Mouse (Mus musculus): Measurements from ENCODE around the gene Fgd3. TPM values are rescaled to one million over a fixed set of nuclear protein-coding genes. Genes with fewer than 3 reads are reported as not detected.

Gene Fgd3
- polyA plus RNA-seq (2012; ENCODE audit: insufficient read depth, insufficient read length, missing spikeins) = 0.59 and 1.1 TPM in 2 replicates

- H3K4me3 ChIP-seq (ENCODE audit: insufficient read depth, low read depth, low read length) = no peak within 1 kb of the TSS
- no peaks in the 10 kb centered on the region for H3K4me1 ChIP-seq (ENCODE audit: control insufficient read depth, insufficient read depth, insufficient read length, low read length)
- no peak within 1 kb of the TSS for H3K27ac ChIP-seq (replicated peaks; ENCODE audit: low read depth, low read length)
Observed at GRCm38 (mm10) chr13:49320040-49320439, at the start of gene Fgd3. TSS of gene Fgd3 (minus strand) at chr13:49320311.

- peaks cover 67% of the 10 kb centered on the region for H3K4me1 ChIP-seq (ENCODE audit: control insufficient read depth, insufficient read depth, insufficient read length, low read length)
Observed at GRCm38 (mm10) chr13:49369404-49369803, 49.3 kb upstream of the Fgd3 start.

GRCm38 (mm10) chr13:49367657-49368440, 47.7 kb upstream of the Fgd3 start:
- Histone ChIP-seq H3K4me1 (ENCODE audit: control insufficient read depth, insufficient read depth, insufficient read length, low read length) (peaks cover 71% of the 10 kb centered on the region), H3K4me3 (ENCODE audit: insufficient read depth, low read depth, low read length) (no peak overlapping the region), H3K27ac (replicated peaks; ENCODE audit: low read depth, low read length) (peak overlapping the region; percentile 20)

More at GRCm38 (mm10) chr13:49369404-49369803, 49.3 kb upstream of the Fgd3 start:
- H3K4me3 ChIP-seq (ENCODE audit: insufficient read depth, low read depth, low read length) = no peak overlapping the region
- peak overlapping the region; percentile 93 for H3K27ac ChIP-seq (replicated peaks; ENCODE audit: low read depth, low read length)

DNA sequence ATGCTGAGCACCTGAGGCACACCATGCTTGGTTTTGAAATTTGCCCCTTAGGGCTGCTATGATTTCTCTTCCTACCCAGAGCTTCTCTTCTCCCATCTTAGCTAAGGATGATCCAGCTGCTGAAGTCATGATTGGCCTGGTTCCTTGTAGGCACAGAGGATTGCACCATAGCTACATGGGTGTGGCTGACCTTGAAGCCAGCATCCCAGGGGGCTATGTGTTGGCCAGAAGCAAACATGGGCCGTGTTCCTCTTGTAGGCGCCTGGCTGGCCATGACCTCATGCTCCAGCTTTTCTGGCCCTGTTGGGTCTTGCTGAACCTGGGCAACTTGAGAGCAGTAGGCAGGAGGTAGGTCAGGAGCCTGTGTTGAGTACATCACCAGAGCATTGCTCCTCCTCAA, 44.6 kb upstream of the Fgd3 start:
- Histone ChIP-seq H3K4me1 (ENCODE audit: control insufficient read depth, insufficient read depth, insufficient read length, low read length) (peaks cover 72% of the 10 kb centered on the region), H3K27ac (replicated peaks; ENCODE audit: low read depth, low read length) (peak overlapping the region; percentile 80), H3K4me3 (ENCODE audit: insufficient read depth, low read depth, low read length) (no peak overlapping the region)

- Histone ChIP-seq H3K4me3 (ENCODE audit: insufficient read depth, low read depth, low read length) (no peak overlapping the region), H3K27ac (replicated peaks; ENCODE audit: low read depth, low read length) (peak overlapping the region; percentile 84), H3K4me1 (ENCODE audit: control insufficient read depth, insufficient read depth, insufficient read length, low read length) (peaks cover 69% of the 10 kb centered on the region)
Observed at GRCm38 (mm10) chr13:49362804-49363203, 42.7 kb upstream of the Fgd3 start.

DNA sequence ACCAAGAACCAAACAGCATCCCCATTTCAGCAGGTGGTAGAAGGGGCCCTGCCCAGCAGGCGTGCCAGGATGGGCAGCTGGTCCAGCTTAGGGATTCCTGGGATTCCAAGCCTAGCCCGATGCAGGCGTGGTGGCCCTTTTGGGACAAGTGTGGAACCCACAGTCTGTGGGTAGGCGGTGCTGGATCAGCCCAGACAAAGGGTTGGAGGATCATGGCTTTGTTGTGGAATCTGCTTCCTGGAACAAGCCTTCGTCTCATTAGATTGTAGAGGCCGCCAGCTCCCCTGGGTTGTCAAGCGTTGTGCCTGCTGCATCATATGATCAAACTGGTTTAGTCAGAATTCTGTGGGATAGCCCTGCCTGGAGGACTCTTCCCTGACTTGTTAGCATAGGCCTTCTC, 42.3 kb upstream of the Fgd3 start:
- peak overlapping the region; percentile 84 for H3K27ac ChIP-seq (replicated peaks; ENCODE audit: low read depth, low read length)
- no peak overlapping the region for H3K4me3 ChIP-seq (ENCODE audit: insufficient read depth, low read depth, low read length)
- H3K4me1 ChIP-seq (ENCODE audit: control insufficient read depth, insufficient read depth, insufficient read length, low read length) = peaks cover 66% of the 10 kb centered on the region

- H3K27ac ChIP-seq (replicated peaks; ENCODE audit: low read depth, low read length) = peak overlapping the region; percentile 97
- no peak overlapping the region for H3K4me3 ChIP-seq (ENCODE audit: insufficient read depth, low read depth, low read length)
- peaks cover 61% of the 10 kb centered on the region for H3K4me1 ChIP-seq (ENCODE audit: control insufficient read depth, insufficient read depth, insufficient read length, low read length)
Observed at GRCm38 (mm10) chr13:49360906-49361406, 40.8 kb upstream of the Fgd3 start.

- peak overlapping the region; percentile 6 for H3K27ac ChIP-seq (replicated peaks; ENCODE audit: low read depth, low read length)
- H3K4me1 ChIP-seq (ENCODE audit: control insufficient read depth, insufficient read depth, insufficient read length, low read length) = peaks cover 54% of the 10 kb centered on the region
- H3K4me3 ChIP-seq (ENCODE audit: insufficient read depth, low read depth, low read length) = no peak overlapping the region
Observed at GRCm38 (mm10) chr13:49358184-49358583, 38.1 kb upstream of the Fgd3 start.

DNA sequence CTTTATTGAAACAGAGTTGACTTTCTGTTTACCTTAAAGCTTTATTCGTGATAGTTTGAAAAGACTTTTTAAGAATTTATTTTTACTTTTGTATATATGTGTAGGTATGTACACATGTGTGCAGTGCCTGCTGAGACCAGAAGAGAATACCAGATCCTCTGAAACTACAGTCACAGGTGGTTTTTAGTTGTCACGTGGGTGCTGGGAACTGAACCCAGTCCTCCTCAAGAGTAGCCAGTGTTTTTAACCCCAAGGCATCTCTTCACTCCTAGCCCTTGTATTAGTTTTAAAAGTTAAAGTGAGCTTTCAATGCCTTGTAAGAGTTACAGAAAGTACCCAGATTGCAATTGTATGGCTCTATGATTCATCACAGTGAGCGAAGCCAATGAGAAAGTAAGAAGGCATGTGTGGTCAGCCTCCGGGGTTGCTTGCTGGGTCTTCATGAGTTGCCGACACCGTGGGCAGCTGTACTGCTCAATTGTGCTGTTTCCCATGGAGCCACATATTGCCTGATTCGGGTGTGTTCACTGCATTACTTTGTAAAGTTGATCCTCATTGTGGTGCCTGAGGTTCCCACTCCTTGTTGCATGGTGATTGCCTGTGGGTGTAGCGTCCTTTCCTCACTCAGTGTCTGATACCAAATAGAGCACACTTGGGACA, 37.4 kb upstream of the Fgd3 start:
- Histone ChIP-seq H3K4me3 (ENCODE audit: insufficient read depth, low read depth, low read length) (no peak overlapping the region), H3K4me1 (ENCODE audit: control insufficient read depth, insufficient read depth, insufficient read length, low read length) (peaks cover 54% of the 10 kb centered on the region), H3K27ac (replicated peaks; ENCODE audit: low read depth, low read length) (peak overlapping the region; percentile 6; the same call in 1 of the 2 replicates)

DNA sequence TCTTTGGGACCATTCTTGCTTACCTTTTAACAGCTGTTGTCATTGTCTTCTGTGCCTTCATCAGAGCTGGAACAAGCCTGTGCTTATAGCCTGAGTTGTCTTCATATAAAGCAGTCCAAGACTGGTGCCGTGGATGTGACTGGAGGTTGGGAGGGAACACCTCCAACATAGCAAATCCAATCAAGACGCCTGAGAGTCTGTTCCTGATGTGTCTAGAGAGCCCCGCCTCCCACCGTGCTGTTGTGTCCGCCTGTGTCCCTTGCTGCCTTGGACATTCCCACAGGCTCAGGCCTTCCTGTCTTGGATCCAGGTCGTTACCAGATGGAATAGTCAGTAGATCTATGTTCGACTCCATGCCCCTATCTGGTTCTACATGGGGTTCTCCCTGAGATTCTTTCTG, 36.0 kb upstream of the Fgd3 start:
- Histone ChIP-seq H3K4me1 (ENCODE audit: control insufficient read depth, insufficient read depth, insufficient read length, low read length) (peaks cover 59% of the 10 kb centered on the region), H3K4me3 (ENCODE audit: insufficient read depth, low read depth, low read length) (no peak overlapping the region), H3K27ac (replicated peaks; ENCODE audit: low read depth, low read length) (peak overlapping the region; percentile 79)

GRCm38 (mm10) chr13:49355461-49356061, 35.5 kb upstream of the Fgd3 start:
- H3K27ac ChIP-seq (replicated peaks; ENCODE audit: low read depth, low read length) = peak overlapping the region; percentile 79
- H3K4me1 ChIP-seq (ENCODE audit: control insufficient read depth, insufficient read depth, insufficient read length, low read length) = peaks cover 56% of the 10 kb centered on the region
- no peak overlapping the region for H3K4me3 ChIP-seq (ENCODE audit: insufficient read depth, low read depth, low read length)

DNA sequence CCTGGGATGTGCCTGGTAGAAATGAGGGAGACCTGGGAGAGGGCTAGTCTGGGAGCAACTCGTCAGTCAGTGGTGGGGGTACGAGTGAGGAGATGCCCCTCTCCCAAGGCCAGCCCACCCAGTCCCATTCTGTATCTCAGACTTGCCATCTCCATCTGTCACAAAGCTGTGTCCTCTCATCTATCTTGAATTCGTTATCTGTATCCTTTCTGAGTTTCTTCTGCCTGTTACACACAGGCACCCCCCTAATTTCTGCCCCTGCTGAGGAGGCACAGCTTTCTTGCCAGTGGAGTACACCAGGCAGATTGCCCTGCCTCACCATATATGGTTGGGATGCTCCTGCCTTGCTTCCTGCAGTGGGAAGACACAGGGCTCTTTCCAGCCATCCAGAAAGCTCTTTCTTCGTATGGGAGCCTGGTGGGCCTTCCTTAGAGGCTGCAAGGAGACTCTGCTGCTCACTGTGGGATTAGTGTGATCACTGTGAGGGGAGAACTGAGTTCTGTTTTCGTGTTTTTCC, 33.9 kb upstream of the Fgd3 start:
- Histone ChIP-seq H3K4me3 (ENCODE audit: insufficient read depth, low read depth, low read length) (no peak overlapping the region), H3K27ac (replicated peaks; ENCODE audit: low read depth, low read length) (peak overlapping the region; percentile 53), H3K4me1 (ENCODE audit: control insufficient read depth, insufficient read depth, insufficient read length, low read length) (peaks cover 60% of the 10 kb centered on the region)

- Histone ChIP-seq H3K27ac (replicated peaks; ENCODE audit: low read depth, low read length) (peak overlapping the region; percentile 54), H3K4me1 (ENCODE audit: control insufficient read depth, insufficient read depth, insufficient read length, low read length) (peaks cover 60% of the 10 kb centered on the region), H3K4me3 (ENCODE audit: insufficient read depth, low read depth, low read length) (no peak overlapping the region)
Observed at GRCm38 (mm10) chr13:49353422-49353821, 33.3 kb upstream of the Fgd3 start.

- H3K4me3 ChIP-seq (ENCODE audit: insufficient read depth, low read depth, low read length) = no peak overlapping the region
- peaks cover 56% of the 10 kb centered on the region for H3K4me1 ChIP-seq (ENCODE audit: control insufficient read depth, insufficient read depth, insufficient read length, low read length)
- peak overlapping the region; percentile 54 for H3K27ac ChIP-seq (replicated peaks; ENCODE audit: low read depth, low read length)
Observed at GRCm38 (mm10) chr13:49352581-49353159, 32.6 kb upstream of the Fgd3 start.
